Mouse (Mus musculus) T-cell, adult 2 months (primary cell): ENCODE measurements around the gene Pelp1.
"Not testable (repeated sequence)": the region's sequence is repeated elsewhere in the genome, so short reads cannot be mapped to it uniquely, and the experiment has no call there.

Source experiments
- DNase-seq: peaks from one replicate; pipeline ENCODE4 v3.0.0; 2022; ENCODE audit warnings: low spot score

The Pelp1 gene

DNA sequence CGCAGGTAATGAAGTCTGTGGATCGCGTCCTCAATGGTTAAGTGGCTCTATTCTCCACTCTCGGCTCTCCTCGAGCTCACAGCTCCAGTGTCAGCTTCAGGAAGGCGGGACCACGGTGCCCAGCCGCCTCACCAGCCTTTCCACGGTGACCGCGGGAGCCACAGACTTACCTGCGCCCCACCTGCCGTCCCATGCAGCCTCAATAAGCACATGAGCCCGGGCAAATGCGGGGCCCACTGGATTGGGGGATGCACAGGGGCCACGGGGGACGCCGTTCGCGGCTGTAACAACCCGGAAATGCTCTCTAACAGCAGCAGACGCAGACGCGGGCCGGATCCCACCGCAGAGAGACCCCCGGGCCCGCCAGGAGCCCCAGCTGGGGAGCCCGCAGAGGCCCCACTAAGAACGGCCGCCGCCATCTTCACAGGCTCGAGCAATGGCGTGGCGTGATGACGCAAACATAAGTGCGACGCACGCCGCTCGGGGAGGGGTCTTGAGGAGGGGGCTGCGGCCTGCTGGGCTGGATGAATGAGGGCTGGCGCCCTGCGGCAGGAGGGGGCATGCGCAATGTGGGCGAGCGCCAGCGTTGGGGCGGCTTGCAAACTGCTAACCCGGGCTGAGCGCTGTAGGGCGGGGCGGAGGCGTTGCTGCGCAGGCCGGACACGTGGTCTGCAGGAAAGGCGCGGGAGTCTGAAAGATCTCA is at the start of gene Pelp1:
Gene Pelp1, minus strand, starts transcription at position 438 of the 703 bp plus-strand sequence.
- peak; percentile 89 for DNase-seq

DNA sequence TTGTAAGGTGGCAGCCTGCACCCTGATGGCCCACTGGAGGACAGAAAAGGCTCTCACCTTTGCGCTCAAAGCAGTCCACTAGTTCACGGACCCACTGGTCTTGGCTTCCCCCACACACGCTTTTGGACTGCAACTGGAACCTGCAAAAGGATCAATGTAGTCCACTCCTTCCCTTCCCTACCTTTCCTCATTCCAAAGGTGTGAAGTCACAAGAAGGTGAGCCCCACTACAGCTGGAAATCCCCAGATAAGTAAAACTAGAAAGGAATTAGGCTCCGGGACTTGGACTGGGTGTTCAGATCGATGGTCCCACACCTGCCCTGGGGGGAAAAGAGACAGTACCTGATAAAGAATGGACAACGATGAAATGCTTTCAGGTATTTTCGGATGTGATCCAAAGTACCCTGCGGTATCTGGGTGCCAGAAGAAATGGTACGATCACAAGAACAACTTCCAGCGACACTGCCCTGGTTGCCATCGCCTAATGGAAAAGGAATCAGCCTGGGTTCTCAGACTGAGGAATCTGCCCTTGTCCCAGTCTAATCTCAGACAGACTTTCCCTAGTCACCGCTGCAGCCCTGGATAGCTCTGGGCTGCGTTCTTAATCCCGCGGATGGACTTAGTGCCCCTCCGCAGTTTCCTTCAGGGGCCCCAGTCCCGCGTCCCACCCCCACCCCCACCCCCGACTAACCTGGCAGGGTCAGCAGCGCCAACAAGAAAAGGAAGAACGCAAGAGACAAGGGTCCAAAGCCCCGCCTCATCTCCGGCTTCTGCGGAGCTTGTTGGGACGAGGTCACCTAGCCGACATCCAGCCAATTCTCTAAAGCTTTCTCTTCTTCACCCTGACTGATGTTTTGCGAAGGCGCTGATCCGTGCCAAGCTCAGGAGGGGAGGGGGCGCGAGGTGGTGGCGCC is 49.1 kb upstream of the Pelp1 start, which contains the start of gene Zmynd15:
Gene Zmynd15, plus strand, starts transcription at position 746 of the 913 bp plus-strand sequence.
- no peak for DNase-seq

- no peak for DNase-seq
These were observed 43.6 kb upstream of the Pelp1 start for GRCm38 (mm10) chr11:70453261-70454044.

DNA sequence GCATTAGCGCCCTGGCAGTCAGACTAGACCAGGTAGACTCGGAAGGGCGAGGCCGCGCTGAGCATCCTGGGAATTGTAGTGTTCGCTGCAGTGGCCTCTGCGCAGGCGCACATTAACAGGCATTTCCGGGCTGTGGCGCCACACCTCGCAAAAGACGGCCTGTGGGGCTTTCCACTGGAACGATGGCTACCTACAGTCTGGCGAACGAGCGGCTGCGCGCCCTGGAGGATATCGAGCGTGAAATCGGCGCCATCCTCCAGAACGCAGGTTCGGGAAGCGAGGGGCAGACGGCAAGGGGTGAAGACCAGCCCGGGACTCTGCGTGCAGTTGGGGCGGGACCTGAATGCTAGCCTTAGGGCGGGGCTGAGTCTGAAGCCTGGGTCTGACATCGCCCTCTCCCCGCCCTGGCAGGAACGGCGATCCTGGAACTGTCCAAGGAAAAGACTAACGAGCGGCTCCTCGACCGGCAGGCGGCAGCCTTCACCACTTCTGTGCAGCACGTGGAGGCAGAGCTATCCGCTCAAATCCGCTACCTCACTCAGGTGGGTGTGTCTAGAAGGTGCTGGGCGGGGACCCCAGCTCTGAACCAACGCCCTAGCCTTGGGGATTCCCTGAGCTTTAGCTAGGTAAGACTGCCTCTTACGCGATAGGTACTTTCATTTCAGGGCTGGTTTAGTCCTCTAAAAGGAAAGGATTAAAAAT is 42.1 kb upstream of the Pelp1 start, which contains the start of gene Med11:
Gene Med11, plus strand, starts transcription at position 123 of the 702 bp plus-strand sequence.
- peak; percentile 95 for DNase-seq

DNA sequence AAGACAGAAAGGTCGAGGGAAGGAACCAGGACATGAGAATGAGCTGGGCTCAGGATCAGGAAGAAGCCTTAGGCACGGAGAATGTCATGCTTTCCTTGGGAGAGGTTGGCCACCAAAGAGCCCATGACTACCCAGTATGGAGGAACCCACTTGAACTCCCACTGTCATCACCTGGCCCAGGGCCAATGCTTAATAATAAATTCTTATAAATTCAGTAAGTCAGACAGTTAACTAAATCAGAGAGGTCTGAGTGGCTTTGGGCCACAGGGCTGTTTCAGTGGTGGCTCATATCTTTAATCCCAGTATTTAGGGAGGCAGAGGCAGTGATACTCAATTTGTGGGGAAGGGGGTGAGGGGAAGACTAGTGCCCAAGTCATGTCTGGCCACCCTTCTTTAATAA is 41.1 kb upstream of the Pelp1 start:
- no peak for DNase-seq

DNA sequence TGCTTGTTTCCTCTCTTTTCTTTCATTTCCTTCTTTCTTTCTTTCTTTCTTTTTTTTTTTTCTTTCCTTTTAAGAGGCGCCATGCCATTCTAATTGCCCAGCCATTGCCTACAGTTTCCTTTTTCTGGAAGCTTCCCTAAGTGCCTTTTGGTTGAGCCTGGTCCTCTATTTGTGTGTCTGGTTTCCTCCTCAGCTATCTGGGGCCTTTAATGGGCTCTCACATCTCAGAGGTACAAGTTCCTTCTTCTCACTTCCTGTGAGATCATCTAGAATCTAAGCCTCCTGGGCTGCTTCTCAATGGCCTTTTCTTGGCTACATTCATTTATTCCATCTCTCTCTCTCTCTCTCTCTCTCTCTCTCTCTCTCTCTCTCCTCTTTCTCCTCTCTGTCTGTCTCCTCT is 37.5 kb upstream of the Pelp1 start:
- DNase-seq: no peak

DNA sequence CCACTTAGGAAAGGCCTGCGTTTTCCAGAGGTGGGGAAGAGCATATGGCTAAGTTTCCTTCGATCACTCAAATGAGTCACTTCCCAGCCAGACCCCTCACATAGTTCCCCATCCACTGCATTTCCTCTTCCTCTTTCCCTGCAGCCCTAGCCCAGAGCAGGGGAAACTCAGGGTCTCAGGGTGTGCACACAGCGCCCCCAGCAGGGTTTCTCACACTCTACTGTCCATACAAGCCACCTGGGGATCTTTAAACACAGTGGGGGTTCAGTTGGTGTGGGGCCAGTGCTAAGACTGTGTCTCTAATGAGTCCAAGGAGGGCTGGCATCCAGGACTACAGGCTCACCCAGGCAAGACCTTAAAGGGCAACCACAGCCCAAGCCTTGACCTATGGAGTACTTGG is 36.9 kb upstream of the Pelp1 start:
- DNase-seq: no peak

DNA sequence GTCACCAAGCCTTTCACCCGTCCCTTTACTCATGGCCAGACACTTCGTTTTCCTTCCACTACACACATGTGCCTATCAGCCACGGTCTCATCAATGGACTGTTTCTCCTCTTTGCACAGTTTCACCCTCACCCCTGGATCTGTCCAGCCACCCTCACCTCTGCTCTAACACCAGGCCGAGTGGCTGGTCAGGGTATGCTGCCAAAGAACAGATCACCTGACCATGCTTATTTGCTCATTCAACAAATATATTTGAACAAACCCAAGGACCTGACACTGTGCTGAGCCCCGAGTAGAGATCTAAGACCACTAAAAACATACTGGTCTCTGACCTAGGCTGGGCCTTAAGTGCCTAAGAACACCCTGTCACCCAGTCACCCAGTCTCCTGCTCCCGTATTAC is 34.8 kb upstream of the Pelp1 start:
- DNase-seq: no peak

DNA sequence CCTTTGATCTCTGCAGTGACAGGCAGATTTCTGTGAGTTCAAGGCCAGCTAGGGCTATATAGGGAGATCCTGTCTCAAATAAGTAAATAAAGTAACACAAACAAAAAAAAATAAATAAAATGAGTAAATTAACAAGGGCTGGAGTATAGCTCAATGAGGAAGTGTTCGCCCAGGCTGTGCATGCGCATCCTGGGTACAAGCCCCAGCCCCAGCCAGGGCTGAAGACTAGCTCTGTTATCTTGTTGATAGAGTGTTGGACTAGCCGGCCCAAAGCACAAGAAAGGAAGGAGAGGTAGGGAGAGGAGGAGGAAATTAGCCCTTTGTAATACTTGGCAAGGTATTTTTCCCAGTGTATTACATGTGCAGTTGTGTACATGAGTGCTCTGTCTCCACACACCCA is 34.1 kb upstream of the Pelp1 start:
- no peak for DNase-seq

- DNase-seq: no peak
These were observed 32.1 kb upstream of the Pelp1 start for GRCm38 (mm10) chr11:70441882-70442281.

GRCm38 (mm10) chr11:70440637-70441036 is 30.8 kb upstream of the Pelp1 start:
- no peak for DNase-seq

GRCm38 (mm10) chr11:70438728-70439374 is 29.0 kb upstream of the Pelp1 start:
- no peak for DNase-seq

- no peak for DNase-seq
These were observed 27.6 kb upstream of the Pelp1 start for GRCm38 (mm10) chr11:70437426-70437825.

DNA sequence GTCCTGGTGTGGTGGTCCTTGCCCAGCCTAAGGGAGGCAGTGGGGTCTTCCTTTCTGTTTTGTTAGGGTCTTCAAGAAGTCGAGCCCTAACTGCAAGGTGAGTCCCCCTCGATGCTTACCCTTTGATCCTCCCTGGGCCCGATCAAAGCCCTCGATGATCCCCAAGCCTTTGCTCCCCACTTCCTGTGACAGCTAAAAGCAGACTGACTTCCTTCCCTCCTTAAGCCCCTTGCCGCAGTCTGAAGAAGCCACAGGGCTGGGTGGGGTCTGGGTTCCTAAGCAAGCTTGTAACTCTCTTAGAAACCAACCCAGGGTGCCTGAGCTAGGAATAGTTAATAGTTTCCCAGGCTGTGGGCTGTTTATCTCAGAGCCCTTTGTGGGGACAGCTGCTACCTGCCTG is 25.6 kb upstream of the Pelp1 start:
- DNase-seq: peak; percentile 68

DNA sequence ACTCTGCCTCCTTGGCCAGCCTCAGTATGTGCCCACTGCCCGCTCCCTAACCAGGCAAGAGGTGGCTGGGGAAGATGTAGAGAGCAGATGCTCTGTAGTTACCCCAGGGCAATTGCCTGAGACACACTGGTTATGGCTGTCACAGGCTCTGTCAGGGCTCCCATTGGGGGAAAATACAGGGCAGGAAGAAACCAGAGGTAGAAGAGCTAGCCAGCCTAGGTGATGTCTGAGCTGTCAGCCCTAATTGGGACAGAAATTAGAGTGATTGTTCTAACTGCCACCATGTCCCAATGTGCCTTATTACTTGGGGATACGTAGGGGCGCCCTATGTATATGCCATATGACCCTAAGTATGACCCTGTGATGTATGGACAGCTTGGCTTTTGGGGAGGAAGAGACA is 24.1 kb upstream of the Pelp1 start:
- no peak for DNase-seq

DNA sequence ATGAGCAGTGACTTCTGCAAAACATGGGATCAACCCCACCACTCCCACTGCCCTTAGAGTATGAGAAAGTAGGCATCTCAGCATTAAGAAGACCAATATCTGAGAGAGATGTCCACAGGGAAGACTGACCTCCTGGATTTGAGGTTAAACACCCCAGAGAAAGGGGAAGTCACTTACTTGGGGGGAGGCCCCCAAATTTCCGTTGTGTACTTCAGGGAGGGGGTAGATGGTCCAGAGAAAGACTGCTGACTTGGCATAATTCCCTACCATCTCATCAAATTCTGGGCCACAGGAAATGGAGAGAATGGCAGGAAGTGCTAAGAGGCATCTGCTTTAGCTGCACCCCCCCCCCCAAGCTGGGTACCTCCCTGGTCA is 23.7 kb upstream of the Pelp1 start:
- DNase-seq: no peak

DNA sequence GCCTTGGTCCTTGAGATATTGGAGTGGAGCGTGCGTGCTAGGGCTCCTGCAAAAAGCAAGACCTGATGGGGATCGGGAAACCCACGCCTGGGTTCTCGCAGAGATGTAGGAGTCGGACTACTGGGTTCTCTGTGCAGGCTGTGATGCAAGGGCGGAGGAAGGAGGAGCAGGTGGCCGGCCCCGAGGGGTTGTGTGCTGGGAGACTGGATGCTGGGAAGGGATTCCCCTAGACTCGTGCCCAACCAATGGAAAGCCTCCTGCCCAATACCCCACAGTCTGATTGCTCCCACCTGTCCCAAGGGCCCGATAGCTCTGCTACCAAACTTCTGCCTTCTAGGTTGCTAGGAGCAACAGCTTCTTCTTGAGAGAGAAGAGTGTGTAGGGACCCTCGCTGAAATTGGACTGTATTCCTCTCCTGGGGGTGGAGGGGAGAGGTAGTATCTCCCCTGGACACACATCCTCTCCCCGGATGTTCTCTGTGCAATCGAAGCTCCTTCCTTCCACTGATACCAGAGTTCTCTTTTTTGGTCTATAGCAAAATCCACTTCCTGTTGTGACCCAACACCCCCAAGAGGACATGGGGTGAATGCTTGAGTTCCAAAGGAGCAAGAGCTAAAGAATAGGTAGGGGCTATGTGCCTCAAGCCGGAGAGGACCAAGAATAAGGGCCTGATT is 23.2 kb upstream of the Pelp1 start:
- peak; percentile 40 for DNase-seq

GRCm38 (mm10) chr11:70432048-70432894 is 22.4 kb upstream of the Pelp1 start, which contains the start of gene Arrb2:
Gene Arrb2, plus strand, starts transcription at chr11:70432635.
- DNase-seq: peak; percentile 99

DNA sequence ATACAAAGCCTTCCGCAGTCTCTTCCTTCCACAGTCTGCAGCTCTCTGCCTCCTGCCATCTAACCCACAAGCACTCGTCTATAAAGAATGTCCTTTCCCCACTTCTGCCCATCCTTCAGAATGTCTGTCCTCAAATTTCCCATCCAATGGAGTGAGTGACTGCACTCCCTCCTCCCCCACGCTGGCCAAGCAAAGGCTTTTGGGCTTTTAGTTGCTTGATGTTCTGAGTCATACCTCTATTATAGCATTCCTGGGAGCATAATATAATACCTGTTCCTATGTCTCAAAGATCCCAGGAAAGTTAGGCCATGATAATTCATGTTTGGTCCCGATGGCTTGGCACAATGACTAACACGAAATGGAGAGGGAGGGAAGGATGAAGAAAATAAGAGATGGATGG is 21.7 kb upstream of the Pelp1 start:
- no peak for DNase-seq

DNA sequence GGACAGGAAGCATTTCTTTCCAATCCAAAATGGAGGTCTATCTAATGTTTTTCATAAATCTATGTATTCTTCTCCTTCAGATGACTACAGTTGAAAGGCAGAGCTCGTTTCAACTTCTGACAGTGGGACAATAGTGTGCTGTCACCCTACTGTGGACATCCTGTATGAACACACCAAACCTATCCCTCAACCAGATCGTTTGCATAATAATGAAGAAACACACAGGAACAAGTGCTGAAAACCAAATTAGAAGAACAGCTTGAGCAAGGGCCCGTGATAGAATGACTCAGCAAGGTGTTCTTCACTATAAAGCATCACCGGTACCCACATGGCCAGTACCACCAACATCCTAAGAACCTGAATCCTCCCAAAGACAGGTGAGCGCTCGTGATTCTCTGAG is 16.8 kb upstream of the Pelp1 start:
- DNase-seq: not testable (repeated sequence)
